Mouse (Mus musculus) forebrain, embryonic 15.5 days (tissue): Measurements from ENCODE around the gene Myo19. TPM values are rescaled to one million over a fixed set of nuclear protein-coding genes. Genes with fewer than 3 reads are reported as not detected.
"Not testable (repeated sequence)": the region's sequence is repeated elsewhere in the genome, so short reads cannot be mapped to it uniquely, and the experiment has no call there.

Experiments used
- ATAC-seq: fragments of 200-750 bp; cut with Nextera tagmentation; replicated peaks from 2 replicates; pipeline ENCODE4 v1.8.0; 2017; ENCODE audit warnings: mild to moderate bottlenecking, moderate TSS enrichment, moderate library complexity
- H3K27ac ChIP-seq: fragments of 300-500 bp; sonication (generic); replicated peaks from 2 replicates; pipeline ENCODE4 v1.5.1; 2015; ENCODE audit warnings: mild to moderate bottlenecking, inconsistent platforms
- H3K27me3 ChIP-seq: fragments of 300-500 bp; sonication (generic); 2 replicates; pipeline ENCODE4 v1.6.1; 2015; ENCODE audit warnings: inconsistent platforms
- H3K36me3 ChIP-seq: fragments of 300-500 bp; sonication (generic); 2 replicates; pipeline ENCODE4 v1.6.1; 2015; ENCODE audit warnings: mild to moderate bottlenecking, inconsistent platforms
- H3K4me1 ChIP-seq: fragments of 300-500 bp; sonication (generic); 2 replicates; pipeline ENCODE4 v1.6.1; 2015; ENCODE audit warnings: inconsistent platforms
- H3K4me2 ChIP-seq: fragments of 300-500 bp; sonication (generic); replicated peaks from 2 replicates; pipeline ENCODE4 v1.6.1; 2015; ENCODE audit warnings: mild to moderate bottlenecking, inconsistent platforms
- H3K4me3 ChIP-seq: fragments of 300-500 bp; sonication (generic); 2 replicates; pipeline ENCODE4 v1.5.1; 2015; ENCODE audit warnings: mild to moderate bottlenecking, inconsistent platforms
- H3K9ac ChIP-seq: fragments of 300-500 bp; sonication (generic); replicated peaks from 2 replicates; pipeline ENCODE4 v1.6.1; 2015; ENCODE audit warnings: mild to moderate bottlenecking, inconsistent platforms
- H3K9me3 ChIP-seq: fragments of 300-500 bp; sonication (generic); 2 replicates; pipeline ENCODE4 v1.6.1; 2016; ENCODE audit warnings: inconsistent platforms
- WGBS: fragments of 180-500 bp; shearing (Covaris S2); methylation state at CpG from one replicate; pipeline ENCODE4 v1.1.7; 2015; ENCODE audit warnings: mixed read lengths; 5-methylcytosine and 5-hydroxymethylcytosine counted together
- polyA plus RNA-seq: library from polyadenylated mRNA; unstranded; fragments of >200 nt; fragmentation: Nextera tagmentation; extraction: Ambion mirVana; gene quantifications from 2 replicates; pipeline ENCODE4 v1.2.1, GENCODE M21; 2015

Gene Myo19
- polyA plus RNA-seq, 1 experiment from 2014 or later, result 4.7 TPM

GRCm38 (mm10) chr11:84871548-84872069, 8.3 kb upstream of the Myo19 start:
- Histone ChIP-seq H3K4me2 (peak overlapping the region; percentile 55), H3K9ac (peak overlapping the region; percentile 95)
- ATAC-seq, result no peak

GRCm38 (mm10) chr11:84873042-84873833, 6.7 kb upstream of the Myo19 start:
- ATAC-seq, result no peak
- no peak overlapping the region for H3K9ac ChIP-seq
- WGBS, result 53% methylated on average over 1 of the region's 1 CpGs
- no peak overlapping the region for H3K4me3 ChIP-seq
- H3K36me3 ChIP-seq, result no peaks in the 10 kb centered on the region
- H3K27ac ChIP-seq, result no peak overlapping the region
- H3K4me2 ChIP-seq, result no peak overlapping the region
- no peaks in the 10 kb centered on the region for H3K9me3 ChIP-seq
- no peaks in the 10 kb centered on the region for H3K27me3 ChIP-seq
- peaks cover 16% of the 10 kb centered on the region for H3K4me1 ChIP-seq

More at GRCm38 (mm10) chr11:84871548-84872069, 8.3 kb upstream of the Myo19 start:
- H3K4me3 ChIP-seq, result peak overlapping the region; percentile 96
- no peaks in the 10 kb centered on the region for H3K27me3 ChIP-seq
- peaks cover 26% of the 10 kb centered on the region for H3K4me1 ChIP-seq
- H3K27ac ChIP-seq, result peak overlapping the region; percentile 99
- no peaks in the 10 kb centered on the region for H3K36me3 ChIP-seq
- 81% methylated on average over 4 of the region's 4 CpGs for WGBS
- no peaks in the 10 kb centered on the region for H3K9me3 ChIP-seq

GRCm38 (mm10) chr11:84876020-84876419, 3.9 kb upstream of the Myo19 start:
- H3K4me1 ChIP-seq, result peaks cover 19% of the 10 kb centered on the region
- not testable (repeated sequence) for H3K9me3 ChIP-seq, H3K4me2 ChIP-seq, H3K36me3 ChIP-seq, H3K27me3 ChIP-seq, H3K4me3 ChIP-seq, H3K27ac ChIP-seq, H3K9ac ChIP-seq, ATAC-seq
- 71% methylated on average over 1 of the region's 1 CpGs for WGBS

DNA sequence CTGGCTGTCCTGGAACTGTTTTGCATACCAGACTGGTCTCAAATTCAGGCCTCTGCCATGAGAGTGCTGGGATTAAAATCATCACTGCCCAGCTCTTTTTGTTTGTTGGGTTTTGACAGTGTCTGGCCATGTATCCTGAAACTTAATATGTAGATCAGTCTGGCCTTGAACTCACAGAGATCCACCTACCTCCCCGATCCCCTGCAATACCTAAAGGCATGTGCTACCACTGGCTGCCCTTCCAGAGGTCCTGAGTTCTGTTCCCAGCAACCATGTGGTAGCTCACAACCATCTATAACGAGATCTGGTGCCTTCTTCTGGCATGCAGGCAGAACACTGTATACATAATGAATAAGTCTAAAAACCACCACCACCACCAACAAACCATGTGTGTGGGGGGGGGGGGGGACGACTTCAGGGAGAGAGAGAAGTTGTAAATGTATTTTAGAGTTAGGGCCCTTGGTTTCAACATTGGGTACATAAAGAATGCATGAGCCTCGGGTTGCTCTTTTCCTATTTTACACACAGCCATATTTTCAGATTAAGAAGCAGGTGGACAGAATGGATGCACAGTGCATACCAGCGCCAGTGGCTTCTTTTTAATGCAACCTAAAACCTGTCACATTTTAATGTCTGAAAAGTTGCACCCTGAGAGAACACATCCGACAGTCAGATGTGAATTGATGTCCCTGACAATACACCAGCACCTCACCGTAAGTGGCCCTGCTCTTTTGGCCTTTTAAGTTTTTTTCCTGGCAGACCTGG, 759 bp upstream of the Myo19 start:
- ATAC-seq, result no peak
- peak overlapping the region; percentile 85 for H3K9ac ChIP-seq
- WGBS, result 22% methylated on average over 7 of the region's 7 CpGs

GRCm38 (mm10) chr11:84880465-84880961, 565 bp downstream of the Myo19 start:
- H3K9me3 ChIP-seq, result no peaks in the 10 kb centered on the region
- peak overlapping the region; percentile 81 for H3K4me2 ChIP-seq
- H3K4me3 ChIP-seq, result peak overlapping the region; percentile 96
- peak; percentile 45 for ATAC-seq
- WGBS, result under 1% methylated on average over 24 of the region's 24 CpGs
- H3K4me1 ChIP-seq, result peaks cover 15% of the 10 kb centered on the region
- H3K27ac ChIP-seq, result peak overlapping the region; percentile 85
- peak overlapping the region; percentile 85 for H3K9ac ChIP-seq
- H3K36me3 ChIP-seq, result peaks cover 14% of the 10 kb centered on the region
- no peaks in the 10 kb centered on the region for H3K27me3 ChIP-seq

More for the DNA sequence above, 759 bp upstream of the Myo19 start:
- Histone ChIP-seq H3K4me1 (peaks cover 15% of the 10 kb centered on the region), H3K4me2 (peak overlapping the region; percentile 81), H3K27me3 (no peaks in the 10 kb centered on the region), H3K4me3 (peak overlapping the region; percentile 96), H3K27ac (peak overlapping the region; percentile 85), H3K36me3 (0 out of 2 replicates have a peak, but pooled peaks cover 4% of the 10 kb centered on the region), H3K9me3 (no peaks in the 10 kb centered on the region)

DNA sequence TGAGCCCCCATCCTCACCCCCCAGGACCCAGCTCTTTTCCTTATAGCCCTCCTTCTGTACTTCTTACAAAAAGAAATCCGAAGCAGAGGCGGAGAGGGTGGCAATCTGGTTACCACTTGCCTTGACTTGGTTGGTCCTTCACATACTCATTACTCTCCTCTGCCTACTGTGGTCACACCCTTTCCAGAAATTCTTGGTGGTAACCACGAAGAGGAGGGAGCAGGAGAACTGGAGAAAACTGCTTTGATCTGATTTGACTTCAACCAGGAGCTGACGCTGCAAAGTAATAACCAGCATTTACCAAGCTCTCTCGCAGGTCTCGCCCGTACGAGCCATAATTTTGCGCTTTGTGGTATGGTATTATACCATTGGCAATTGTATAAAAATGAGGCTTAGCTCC, 1.0 kb downstream of the Myo19 start:
- Histone ChIP-seq H3K36me3 (peaks cover 16% of the 10 kb centered on the region), H3K27me3 (no peaks in the 10 kb centered on the region), H3K4me2 (peak overlapping the region; percentile 81), H3K4me1 (peaks cover 15% of the 10 kb centered on the region), H3K9ac (peak overlapping the region; percentile 85), H3K4me3 (peak overlapping the region; percentile 96), H3K9me3 (no peaks in the 10 kb centered on the region), H3K27ac (peak overlapping the region; percentile 85)
- 59% methylated on average over 9 of the region's 9 CpGs for WGBS
- peak; percentile 17; the same call in 1 of the 2 replicates for ATAC-seq

DNA sequence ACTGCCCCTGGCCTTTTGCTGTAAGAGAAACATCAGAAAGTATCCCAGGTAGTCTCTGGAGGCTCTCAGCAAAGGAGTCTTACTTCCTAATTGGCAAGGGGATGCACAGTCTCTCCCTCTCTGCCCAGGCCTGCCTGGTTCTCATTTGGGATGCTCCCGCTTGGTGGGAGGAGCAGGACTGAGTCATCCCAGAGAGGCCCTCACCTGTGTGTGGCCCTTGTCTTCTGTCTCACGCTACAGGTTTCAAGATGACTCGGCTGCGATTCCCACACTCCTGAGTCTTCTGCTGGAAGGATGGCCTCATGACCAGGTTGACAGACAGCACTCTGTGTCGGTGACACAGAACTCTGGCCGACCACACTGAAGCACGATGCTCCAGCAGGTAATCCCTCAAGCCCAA, 2.4 kb downstream of the Myo19 start:
- no peak overlapping the region for H3K4me3 ChIP-seq
- 97% methylated on average over 7 of the region's 7 CpGs for WGBS
- H3K9ac ChIP-seq, result no peak overlapping the region
- no peak overlapping the region for H3K27ac ChIP-seq
- H3K4me2 ChIP-seq, result no peak overlapping the region
- peaks cover 24% of the 10 kb centered on the region for H3K36me3 ChIP-seq
- H3K4me1 ChIP-seq, result peaks cover 15% of the 10 kb centered on the region
- no peaks in the 10 kb centered on the region for H3K9me3 ChIP-seq
- no peaks in the 10 kb centered on the region for H3K27me3 ChIP-seq
- ATAC-seq, result no peak

GRCm38 (mm10) chr11:84885238-84885637, 5.3 kb downstream of the Myo19 start:
- Histone ChIP-seq H3K9ac (no peak overlapping the region), H3K27ac (no peak overlapping the region), H3K36me3 (peaks cover 41% of the 10 kb centered on the region), H3K9me3 (no peaks in the 10 kb centered on the region), H3K4me1 (peaks cover 7% of the 10 kb centered on the region), H3K4me2 (no peak overlapping the region), H3K4me3 (no peak overlapping the region), H3K27me3 (no peaks in the 10 kb centered on the region)
- ATAC-seq, result no peak
- 80% methylated on average over 4 of the region's 4 CpGs for WGBS

- Histone ChIP-seq H3K4me2 (no peak overlapping the region), H3K9ac (no peak overlapping the region), H3K36me3 (peaks cover 41% of the 10 kb centered on the region), H3K27ac (no peak overlapping the region), H3K4me1 (peaks cover under 1% of the 10 kb centered on the region; the same call in 1 of the 2 replicates), H3K27me3 (no peaks in the 10 kb centered on the region), H3K4me3 (no peak overlapping the region), H3K9me3 (no peaks in the 10 kb centered on the region)
- ATAC-seq, result no peak
- WGBS, result 95% methylated on average over 5 of the region's 5 CpGs
These were observed 6.3 kb downstream of the Myo19 start for GRCm38 (mm10) chr11:84886236-84886635.

DNA sequence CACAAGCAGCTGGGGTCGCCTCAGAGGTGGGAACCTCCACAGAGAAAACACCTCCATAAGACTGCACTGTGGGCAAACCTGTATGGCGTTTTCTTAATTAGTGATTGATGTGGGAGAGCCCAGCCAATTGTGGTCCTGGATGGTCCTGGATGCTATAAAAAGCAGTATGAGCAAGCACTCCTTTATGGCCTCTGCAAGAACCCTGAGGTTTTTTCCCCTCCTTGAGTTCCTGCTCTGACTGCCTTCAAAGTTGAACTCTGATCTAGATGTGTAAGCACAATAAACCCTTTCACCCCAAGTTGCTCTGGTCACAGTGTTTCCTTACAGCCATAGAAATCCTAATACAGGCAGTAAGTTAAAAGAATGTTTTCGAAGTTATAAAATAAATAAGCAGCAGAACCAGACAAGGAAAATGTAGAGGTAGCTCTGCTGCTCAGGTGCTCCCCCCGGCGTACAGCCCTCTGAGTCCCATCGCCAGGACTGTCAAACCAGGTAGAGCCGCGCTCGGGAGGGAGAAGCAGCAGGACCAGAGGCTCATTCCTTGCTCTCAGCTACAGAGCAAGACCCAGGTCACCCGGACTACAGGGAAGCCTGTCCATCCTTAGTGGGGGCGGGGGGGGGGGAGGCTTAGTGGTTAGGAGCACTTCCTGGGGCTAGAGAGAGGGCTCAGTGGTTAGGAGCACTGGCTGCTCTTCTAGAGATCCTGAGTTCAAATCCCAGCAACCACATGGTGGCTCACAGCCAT, 7.0 kb downstream of the Myo19 start:
- Histone ChIP-seq H3K27ac (no peak overlapping the region), H3K9ac (no peak overlapping the region), H3K4me3 (no peak overlapping the region), H3K9me3 (no peaks in the 10 kb centered on the region), H3K4me1 (no peaks in the 10 kb centered on the region), H3K36me3 (peaks cover 46% of the 10 kb centered on the region), H3K4me2 (no peak overlapping the region), H3K27me3 (no peaks in the 10 kb centered on the region)
- ATAC-seq, result no peak
- 90% methylated on average over 11 of the region's 11 CpGs for WGBS

- Histone ChIP-seq H3K9me3 (no peaks in the 10 kb centered on the region), H3K4me3 (no peak overlapping the region), H3K9ac (no peak overlapping the region), H3K27me3 (no peaks in the 10 kb centered on the region), H3K4me1 (no peaks in the 10 kb centered on the region), H3K36me3 (peaks cover 55% of the 10 kb centered on the region), H3K27ac (no peak overlapping the region), H3K4me2 (no peak overlapping the region)
- no peak for ATAC-seq
- WGBS, result 95% methylated on average over 8 of the region's 8 CpGs
These were observed 8.1 kb downstream of the Myo19 start for GRCm38 (mm10) chr11:84888025-84888424.
